Mouse (Mus musculus) adrenal gland, adult (tissue): ENCODE results near the gene Jph4.

Experiments used
- DNase-seq, 2 experiments: peaks; one replicate each; pipeline ENCODE4 v3.0.0; 2022 to 2023; ENCODE audit warnings: low spot score in 1 of 2; ENCODE audit not compliant: inconsistent age in 2 of 2

Jph4 gene

DNA sequence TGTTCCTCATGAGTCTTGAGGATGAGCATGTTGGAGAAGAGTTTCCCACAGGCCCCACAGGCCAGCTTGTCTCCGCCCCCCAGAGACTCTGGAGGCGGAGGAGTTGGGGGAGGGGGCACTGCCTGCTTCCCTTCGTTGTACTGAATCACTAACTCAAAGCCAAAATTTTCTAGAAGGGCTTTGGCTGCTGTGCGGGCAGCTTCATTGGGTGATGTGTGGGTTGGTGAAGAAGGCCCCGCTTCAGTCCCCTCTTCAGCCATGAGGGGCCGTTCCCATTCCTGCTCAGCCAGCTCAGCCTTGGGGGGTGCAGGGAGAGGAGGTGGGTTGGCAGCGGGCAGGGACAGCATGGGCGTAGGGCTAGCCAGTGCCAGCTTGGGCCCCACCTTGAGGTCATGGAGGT, 50.7 kb downstream of the Jph4 start:
- no peak for DNase-seq

DNA sequence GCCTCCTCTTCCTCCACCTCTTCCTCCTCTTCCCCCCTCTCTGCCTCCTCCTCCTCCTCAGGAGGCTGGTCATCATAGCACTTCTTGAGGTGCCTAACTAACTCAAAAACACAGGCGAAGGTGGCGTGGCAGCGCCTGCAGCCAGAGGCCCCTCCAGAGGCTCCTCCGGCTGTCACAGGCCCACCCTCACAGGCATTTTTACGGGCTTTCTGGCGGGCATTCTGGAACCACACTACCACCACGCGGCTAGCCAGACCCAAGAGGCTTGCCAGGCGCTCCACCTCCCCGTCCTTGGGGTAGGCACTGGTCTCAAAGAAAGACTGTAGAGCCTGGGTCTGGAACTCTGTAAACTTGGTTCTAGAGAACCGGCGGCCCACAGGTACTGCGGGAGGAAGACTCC, 51.3 kb downstream of the Jph4 start:
- no peak for DNase-seq

DNA sequence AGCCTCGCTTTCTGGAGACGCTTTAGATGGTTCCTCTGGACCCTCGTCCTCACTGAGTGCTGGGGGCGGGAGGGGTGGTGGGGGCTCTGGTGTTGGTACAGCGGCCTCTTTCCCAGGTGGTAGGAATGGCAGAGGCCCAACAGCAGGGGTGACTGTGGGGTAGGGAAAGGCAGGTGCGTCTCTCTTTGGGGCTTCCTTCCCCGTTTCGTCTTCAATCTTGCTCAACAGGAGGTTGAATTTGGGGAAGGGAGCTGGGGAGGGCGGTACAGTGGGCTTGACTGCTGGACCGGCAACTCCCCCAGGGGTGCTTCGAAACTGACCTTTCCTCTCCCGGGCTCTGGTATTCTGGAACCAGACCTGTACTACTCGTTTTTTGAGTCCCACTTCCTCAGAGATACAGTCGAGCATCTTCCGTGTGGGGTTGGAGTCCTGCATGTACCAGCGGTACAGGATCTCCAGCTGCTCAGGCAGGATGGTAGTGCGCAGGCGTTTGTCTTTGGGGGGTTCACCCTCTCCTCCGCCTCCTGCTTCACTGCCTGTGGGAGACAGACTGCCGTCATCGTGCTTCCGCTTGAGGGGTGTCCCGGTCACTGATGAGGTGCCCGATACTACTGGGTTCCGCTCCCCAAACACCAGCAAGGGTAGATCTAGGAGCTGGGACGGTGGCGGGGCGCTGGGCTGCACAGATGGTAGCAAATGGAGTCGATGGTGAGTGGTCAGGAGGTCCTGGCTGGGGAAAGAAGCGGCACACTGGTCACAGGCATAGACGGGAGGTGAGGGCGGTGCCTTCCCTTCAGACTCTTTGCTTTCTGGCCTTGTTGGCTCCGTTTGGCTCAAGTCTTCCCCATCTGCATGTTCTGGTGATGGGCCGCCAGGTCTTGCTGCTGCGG, 52.0 kb downstream of the Jph4 start:
- no peak for DNase-seq

DNA sequence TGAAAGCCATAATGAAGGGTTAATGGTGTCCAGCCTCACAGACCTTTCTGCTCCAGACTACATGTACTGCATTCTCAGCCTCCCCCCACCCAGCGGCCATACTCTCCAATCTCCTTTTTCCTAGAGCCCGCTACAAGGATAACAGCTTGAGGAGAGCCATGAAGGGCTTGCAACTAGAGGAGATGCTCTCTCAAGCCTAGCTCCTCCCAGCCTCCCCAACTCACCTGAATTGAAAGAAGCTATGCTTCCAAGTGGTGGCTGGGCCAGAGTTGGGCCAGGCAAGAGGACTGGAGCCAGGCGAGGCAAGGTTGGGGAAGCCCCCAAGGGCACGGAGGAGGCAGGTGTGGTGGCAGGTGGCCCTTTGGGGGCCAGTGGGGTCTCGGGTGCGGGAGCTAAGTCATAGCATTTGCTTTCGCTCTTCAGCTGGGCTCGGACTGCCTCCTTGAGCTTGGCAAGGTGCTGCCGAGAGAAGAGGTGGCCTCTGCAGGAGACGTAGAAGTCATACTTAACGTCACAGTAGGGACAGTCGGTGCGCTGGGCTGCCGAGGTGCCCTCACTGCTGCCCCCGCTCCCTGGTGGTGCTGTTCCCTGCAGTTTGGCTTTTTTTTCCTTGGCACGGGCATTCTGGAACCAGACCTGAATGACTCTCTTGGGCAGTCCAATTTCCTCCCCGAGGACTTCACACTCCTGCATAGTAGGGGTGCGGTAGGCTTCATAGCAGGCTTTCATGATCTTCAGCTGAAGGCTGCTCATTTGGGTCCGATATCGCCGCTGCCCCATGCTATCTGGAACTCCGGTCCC, 53.0 kb downstream of the Jph4 start:
- DNase-seq: no peak

DNA sequence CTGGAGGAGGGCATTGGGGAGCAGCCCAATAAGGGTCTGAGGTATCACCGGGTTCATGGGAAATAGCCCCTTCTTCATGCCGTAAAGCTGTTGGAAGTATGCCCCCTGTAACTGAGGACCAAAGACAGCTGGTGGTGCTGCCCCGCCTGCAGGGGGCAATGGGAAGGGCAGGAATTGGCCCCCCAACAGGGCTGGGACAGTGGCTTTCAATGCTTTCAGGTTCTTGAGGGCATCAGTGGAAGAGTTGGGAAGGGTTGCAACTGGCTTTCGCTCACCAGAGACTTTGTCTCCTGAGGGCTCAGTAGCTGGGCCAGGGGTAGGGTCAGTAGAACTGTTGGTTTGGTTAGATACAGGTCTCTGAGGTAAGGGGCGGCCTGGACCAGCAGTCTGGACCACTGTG, 53.6 kb downstream of the Jph4 start:
- no peak for DNase-seq

DNA sequence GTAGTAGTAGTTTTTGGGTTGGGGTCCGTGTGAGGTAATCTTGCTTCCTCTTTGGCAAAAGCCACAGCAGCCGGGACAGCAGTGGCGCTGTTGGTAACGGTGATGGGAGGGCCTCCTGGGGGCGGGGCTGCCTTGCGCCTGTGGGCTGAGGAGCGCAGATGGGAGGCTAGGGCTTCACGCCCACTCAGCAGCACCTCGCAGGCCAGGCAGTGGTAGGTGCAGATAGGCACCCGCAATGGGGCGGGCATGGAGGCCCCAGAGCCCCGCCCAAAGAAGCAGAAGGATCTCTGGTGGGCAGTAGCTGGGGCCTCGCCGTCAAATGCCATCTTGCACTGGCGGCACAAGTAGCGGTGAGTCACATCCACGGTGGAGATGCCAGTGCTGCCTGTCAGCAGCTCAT, 54.1 kb downstream of the Jph4 start:
- DNase-seq: peak; percentile 31 to 57

DNA sequence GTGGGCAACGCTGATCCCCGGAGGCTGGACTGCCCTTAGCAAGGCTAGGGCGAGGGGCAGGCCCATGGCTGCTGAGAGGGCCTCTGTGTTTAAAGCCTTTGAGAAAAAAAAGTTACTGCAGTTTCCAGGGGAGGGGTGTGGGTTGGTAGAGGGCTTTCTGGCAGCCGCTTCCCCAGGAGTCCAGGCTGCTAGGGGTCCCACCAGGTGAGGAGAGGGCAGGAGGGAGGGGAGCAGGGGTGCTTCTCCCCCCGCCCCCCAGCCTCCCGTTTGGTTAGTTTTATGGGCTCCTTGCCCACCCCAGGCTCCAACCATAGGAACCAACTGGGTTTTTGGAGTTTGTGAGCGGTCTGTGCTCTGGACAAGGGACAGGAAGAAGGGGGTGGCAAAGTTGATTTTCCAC, 54.9 kb downstream of the Jph4 start:
- DNase-seq: no peak

DNA sequence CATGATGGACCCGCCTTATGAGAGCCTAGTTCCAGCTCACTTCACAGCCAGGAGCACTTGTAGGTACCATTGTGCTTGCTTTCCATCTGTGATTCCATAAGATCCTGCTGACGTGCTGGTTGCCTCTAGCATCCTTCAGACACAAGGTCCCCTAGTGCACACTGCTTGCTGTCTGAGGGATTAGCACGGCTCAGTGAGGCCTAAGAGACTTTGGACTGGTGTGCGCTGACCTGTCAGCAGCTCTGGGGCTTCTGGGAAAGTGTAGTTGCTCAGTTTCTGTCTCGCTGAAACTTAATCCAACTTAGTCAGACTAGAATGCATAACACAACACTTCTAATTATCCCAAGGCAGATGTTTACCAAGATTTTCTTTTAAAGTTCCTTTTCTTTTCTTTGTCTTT, 56.8 kb downstream of the Jph4 start:
- no peak for DNase-seq

DNA sequence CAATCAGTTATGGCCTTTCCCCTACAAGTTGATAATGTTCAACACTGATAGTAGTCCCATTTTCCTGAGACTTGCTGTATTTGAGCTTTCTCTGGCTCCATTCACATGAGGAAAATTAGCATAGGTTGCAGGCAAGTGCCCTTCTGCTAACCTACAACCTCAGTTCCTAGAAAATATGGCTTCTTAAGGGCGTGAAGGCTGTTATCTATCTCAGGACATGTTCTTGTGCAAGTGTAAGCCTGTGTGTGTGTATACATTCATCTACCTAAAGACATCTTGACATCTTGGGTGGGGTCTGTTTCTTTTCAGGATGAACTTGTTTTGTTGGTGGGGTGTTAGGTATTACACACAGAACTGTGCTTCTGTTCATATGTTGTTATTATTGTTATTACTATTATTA, 57.7 kb downstream of the Jph4 start:
- no peak for DNase-seq
